Mouse (Mus musculus) midbrain, embryonic 10.5 days (tissue): ENCODE measurements around the gene Zkscan17. TPM values are rescaled to one million over a fixed set of nuclear protein-coding genes. Genes with fewer than 3 reads are reported as not detected.

Experiments used
- DNase-seq: peaks from one replicate; pipeline ENCODE4 v3.0.0-alpha.2; 2017; ENCODE audit warnings: low spot score
- H3K27ac ChIP-seq: fragments of 300-500 bp; sonication (generic); replicated peaks from 2 replicates; pipeline ENCODE4 v1.5.1; 2016; ENCODE audit warnings: mild to moderate bottlenecking
- H3K27me3 ChIP-seq: fragments of 300-500 bp; sonication (generic); 2 replicates; pipeline ENCODE4 v1.6.1; 2016; ENCODE audit warnings: low read depth, mild to moderate bottlenecking; ENCODE audit not compliant: poor library complexity, severe bottlenecking
- H3K36me3 ChIP-seq: fragments of 300-500 bp; sonication (generic); 2 replicates; pipeline ENCODE4 v1.6.1; 2016; ENCODE audit warnings: mild to moderate bottlenecking, moderate library complexity
- H3K4me1 ChIP-seq: fragments of 300-500 bp; sonication (generic); 2 replicates; pipeline ENCODE4 v1.6.1; 2016
- H3K4me3 ChIP-seq: fragments of 300-500 bp; sonication (generic); 2 replicates; pipeline ENCODE4 v1.5.1; 2016; ENCODE audit warnings: mild to moderate bottlenecking, moderate library complexity
- H3K9me3 ChIP-seq: fragments of 300-500 bp; sonication (generic); replicated peaks from 2 replicates; pipeline ENCODE4 v1.6.1; 2016; ENCODE audit warnings: mild to moderate bottlenecking
- WGBS: fragments of 180-500 bp; shearing (Covaris S2); methylation state at CpG from one replicate; pipeline ENCODE4 v1.1.7; 2016; 5-methylcytosine and 5-hydroxymethylcytosine counted together
- polyA plus RNA-seq: library from polyadenylated mRNA; unstranded; fragments of >200 nt; fragmentation: Nextera tagmentation; extraction: Ambion mirVana; gene quantifications from 2 replicates; pipeline ENCODE4 v1.2.1, GENCODE M21; 2016

Gene Zkscan17
- polyA plus RNA-seq, 1 experiment from 2014 or later, result 37.7 TPM

DNA sequence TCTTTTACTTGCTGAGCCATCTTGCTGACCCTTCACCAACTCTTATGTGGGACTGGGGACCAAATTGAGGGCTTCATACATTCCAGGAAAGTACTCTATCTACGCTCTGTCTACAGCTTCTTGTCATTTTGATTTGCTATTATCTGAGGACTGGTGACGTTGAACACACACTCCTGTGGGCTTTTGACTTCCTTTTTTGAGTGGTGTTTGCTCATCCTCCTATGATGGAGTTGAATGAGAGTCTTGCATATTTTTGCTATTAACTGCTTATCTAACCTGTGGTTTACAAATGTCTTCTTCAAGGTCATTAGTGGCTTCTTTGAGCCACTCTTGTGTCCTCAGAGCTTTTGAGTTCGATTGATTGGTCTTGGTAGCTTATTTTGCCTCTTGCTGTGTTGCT, 13.6 kb upstream of the Zkscan17 start:
- Histone ChIP-seq H3K27me3 (no peaks in the 10 kb centered on the region), H3K27ac (no peak overlapping the region), H3K36me3 (no peaks in the 10 kb centered on the region), H3K4me3 (no peak overlapping the region), H3K4me1 (0 out of 2 replicates have a peak, but pooled peaks cover 3% of the 10 kb centered on the region), H3K9me3 (no peaks in the 10 kb centered on the region)
- DNase-seq, result no peak
- 80% methylated on average over 3 of the region's 3 CpGs for WGBS

GRCm38 (mm10) chr11:59538387-59538786, 11.8 kb upstream of the Zkscan17 start:
- DNase-seq, result no peak
- Histone ChIP-seq H3K36me3 (no peaks in the 10 kb centered on the region), H3K27me3 (no peaks in the 10 kb centered on the region), H3K27ac (no peak overlapping the region), H3K4me1 (0 out of 2 replicates have a peak, but pooled peaks cover 3% of the 10 kb centered on the region), H3K4me3 (no peak overlapping the region), H3K9me3 (no peaks in the 10 kb centered on the region)
- WGBS, result 53% methylated on average over 11 of the region's 11 CpGs

- H3K27me3 ChIP-seq, result no peaks in the 10 kb centered on the region
- H3K4me3 ChIP-seq, result no peak overlapping the region
- H3K4me1 ChIP-seq, result 0 out of 2 replicates have a peak, but pooled peaks cover 3% of the 10 kb centered on the region
- DNase-seq, result no peak
- H3K9me3 ChIP-seq, result no peaks in the 10 kb centered on the region
- no peaks in the 10 kb centered on the region for H3K36me3 ChIP-seq
- 74% methylated on average over 16 of the region's 16 CpGs for WGBS
- H3K27ac ChIP-seq, result no peak overlapping the region
These were observed 10.9 kb upstream of the Zkscan17 start for GRCm38 (mm10) chr11:59537218-59538130.

DNA sequence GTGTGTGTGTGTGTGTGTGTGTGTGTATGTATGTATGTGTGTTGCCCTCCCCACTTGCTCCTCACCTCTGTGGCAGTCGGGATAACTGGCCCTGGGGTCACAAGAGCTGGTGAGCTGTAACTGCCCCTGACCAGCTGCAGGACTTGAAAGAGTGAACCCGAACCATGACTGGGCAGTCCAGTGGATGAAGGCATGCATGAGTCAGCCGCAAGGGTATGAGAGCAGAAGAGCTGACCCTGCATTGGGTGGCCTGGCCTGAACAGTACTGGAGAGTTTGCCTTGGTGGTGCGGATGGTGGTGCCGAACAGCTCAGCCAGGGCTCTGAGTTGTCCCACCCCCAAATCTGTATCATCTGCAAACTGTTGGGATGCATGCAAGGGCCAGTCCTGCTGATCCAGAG, 5.0 kb upstream of the Zkscan17 start:
- Histone ChIP-seq H3K27me3 (no peaks in the 10 kb centered on the region), H3K4me1 (peaks cover 7% of the 10 kb centered on the region; the same call in 1 of the 2 replicates), H3K9me3 (no peaks in the 10 kb centered on the region), H3K27ac (no peak overlapping the region), H3K36me3 (no peaks in the 10 kb centered on the region), H3K4me3 (no peak overlapping the region)
- WGBS, result 89% methylated on average over 5 of the region's 5 CpGs
- no peak for DNase-seq

DNA sequence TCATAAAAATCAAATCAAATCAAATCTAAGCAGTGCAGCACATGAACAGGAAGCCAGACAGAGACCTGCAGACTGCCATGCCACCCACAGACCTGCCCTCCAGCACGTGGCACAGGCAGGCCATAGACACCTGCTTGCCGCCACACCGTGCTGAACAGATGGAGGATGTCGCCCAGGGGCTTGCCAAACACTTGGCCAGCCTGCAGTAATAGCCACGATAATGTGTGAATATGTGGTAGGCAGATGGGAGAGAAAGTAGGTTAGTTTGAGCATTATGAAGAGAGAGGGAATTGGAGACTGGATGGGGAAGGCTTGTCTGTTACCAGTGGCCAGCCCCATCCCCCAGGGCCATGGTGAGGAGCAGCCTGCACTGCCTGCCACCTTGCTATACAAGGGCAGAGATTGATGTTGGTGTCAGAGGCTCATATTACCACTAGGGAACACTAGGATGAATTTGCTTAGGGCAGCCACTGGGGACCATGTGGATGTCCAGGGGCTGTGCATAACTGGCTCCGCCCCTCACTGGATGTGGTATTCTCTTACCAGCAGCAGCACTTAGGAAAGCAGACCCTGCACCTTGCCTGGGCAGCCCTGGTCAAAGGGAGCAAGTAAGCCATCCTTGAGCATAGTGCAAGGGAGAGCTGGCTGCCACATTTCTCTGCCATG, 4.5 kb upstream of the Zkscan17 start:
- Histone ChIP-seq H3K4me1 (peaks cover 7% of the 10 kb centered on the region; the same call in 1 of the 2 replicates), H3K36me3 (no peaks in the 10 kb centered on the region), H3K27me3 (no peaks in the 10 kb centered on the region), H3K9me3 (no peaks in the 10 kb centered on the region), H3K27ac (no peak overlapping the region), H3K4me3 (no peak overlapping the region)
- no peak for DNase-seq
- 87% methylated on average over 6 of the region's 6 CpGs for WGBS

DNA sequence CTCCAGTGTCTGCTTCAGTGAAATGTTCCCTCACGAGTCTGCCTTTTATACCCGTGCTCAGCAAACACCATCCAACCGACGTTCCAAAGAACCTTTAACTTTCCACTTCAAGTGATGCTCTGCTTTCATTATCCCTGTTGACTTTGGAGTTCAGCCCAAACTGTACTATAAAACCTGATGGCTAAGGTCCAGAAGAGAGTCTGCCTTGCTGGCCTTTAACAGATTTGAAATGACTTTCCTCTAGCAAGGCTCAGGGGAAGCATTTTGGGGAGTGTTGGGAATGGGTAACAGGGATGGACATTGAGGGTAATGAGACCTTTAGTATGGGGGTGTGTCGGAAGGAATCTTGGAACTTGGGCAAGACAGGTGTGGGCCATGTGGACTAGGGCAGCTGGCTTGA, 3.7 kb upstream of the Zkscan17 start:
- Histone ChIP-seq H3K27me3 (no peaks in the 10 kb centered on the region), H3K4me3 (no peak overlapping the region), H3K36me3 (no peaks in the 10 kb centered on the region), H3K4me1 (peaks cover 7% of the 10 kb centered on the region; the same call in 1 of the 2 replicates), H3K27ac (no peak overlapping the region), H3K9me3 (no peaks in the 10 kb centered on the region)
- WGBS, result 94% methylated on average over 5 of the region's 5 CpGs
- DNase-seq, result no peak

DNA sequence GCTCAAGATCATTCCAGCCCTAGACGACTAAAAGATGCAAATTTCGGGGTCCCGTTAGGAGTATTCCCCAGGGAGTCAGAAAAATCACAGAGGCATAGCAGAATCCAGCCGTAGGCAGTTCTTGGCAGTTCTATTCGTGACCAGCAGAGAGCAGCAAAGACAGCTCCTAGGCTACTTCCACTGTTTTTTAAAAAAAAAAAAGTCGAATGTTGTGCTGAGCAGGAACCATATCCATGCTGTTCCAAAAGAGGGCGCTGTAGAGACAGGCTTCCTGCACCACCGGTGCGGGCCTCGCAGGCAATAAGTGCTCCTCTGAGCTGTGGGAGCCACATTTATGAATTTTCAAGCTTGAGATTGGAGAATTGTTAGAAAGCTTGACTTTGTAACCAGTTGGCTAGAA, 1.3 kb downstream of the Zkscan17 start:
- H3K27ac ChIP-seq, result no peak overlapping the region
- no peaks in the 10 kb centered on the region for H3K4me1 ChIP-seq
- peak; percentile 59 for DNase-seq
- peaks cover 4% of the 10 kb centered on the region; the same call in 1 of the 2 replicates for H3K9me3 ChIP-seq
- H3K4me3 ChIP-seq, result no peak overlapping the region
- no peaks in the 10 kb centered on the region for H3K36me3 ChIP-seq
- 16% methylated on average over 10 of the region's 10 CpGs for WGBS
- H3K27me3 ChIP-seq, result no peaks in the 10 kb centered on the region

- WGBS, result 100% methylated on average over 2 of the region's 2 CpGs
These were observed 2.4 kb downstream of the Zkscan17 start for GRCm38 (mm10) chr11:59524150-59524549.

DNA sequence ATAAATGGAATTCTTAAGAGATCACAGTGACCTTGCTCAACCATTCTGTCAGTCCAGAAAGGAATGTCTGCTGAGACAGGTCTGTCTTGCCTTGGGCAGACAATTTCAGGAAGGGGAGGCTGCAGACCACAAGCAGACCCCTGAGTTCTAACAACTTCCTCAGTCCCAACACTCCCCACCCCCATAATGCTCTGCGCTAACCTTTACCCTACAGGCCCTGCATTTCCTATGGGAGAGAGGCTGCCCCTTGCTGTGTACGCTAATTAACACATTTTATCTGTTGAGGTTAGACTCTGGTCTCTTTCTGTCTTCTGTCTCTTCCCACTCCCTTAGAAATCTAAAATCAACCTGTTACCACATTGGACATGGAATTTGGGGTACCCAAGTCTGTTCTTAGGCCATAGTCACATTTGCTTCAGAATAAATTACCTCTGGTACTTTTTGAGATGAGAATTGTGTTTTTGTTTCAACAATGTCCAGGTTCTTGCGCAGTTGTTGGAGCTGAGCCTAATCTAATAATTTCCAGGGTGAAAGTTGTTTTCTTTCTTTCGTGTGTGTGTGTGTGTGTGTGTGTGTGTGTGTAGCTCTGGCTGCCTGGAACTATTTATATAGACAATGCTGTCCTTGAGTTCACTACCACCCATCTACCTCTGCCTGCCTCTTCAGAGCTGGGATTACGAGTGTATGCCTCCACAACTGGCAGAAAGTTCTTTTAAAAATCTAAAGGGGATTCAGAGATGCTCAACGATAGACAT, 6.6 kb downstream of the Zkscan17 start:
- no peak for DNase-seq
- Histone ChIP-seq H3K4me1 (0 out of 2 replicates have a peak, but pooled peaks cover 3% of the 10 kb centered on the region), H3K27me3 (no peaks in the 10 kb centered on the region), H3K27ac (no peak overlapping the region), H3K36me3 (no peaks in the 10 kb centered on the region), H3K9me3 (peaks cover 4% of the 10 kb centered on the region; the same call in 1 of the 2 replicates), H3K4me3 (no peak overlapping the region)
- WGBS, result 84% methylated on average over 6 of the region's 6 CpGs

More at GRCm38 (mm10) chr11:59524150-59524549, 2.4 kb downstream of the Zkscan17 start:
- Histone ChIP-seq H3K36me3 (no peaks in the 10 kb centered on the region), H3K27ac (no peak overlapping the region), H3K27me3 (no peaks in the 10 kb centered on the region), H3K9me3 (peaks cover 4% of the 10 kb centered on the region; the same call in 1 of the 2 replicates), H3K4me1 (0 out of 2 replicates have a peak, but pooled peaks cover 3% of the 10 kb centered on the region), H3K4me3 (no peak overlapping the region)
- DNase-seq, result no peak

GRCm38 (mm10) chr11:59518226-59518625, 8.3 kb downstream of the Zkscan17 start:
- no peak overlapping the region for H3K4me3 ChIP-seq
- 74% methylated on average over 10 of the region's 10 CpGs for WGBS

DNA sequence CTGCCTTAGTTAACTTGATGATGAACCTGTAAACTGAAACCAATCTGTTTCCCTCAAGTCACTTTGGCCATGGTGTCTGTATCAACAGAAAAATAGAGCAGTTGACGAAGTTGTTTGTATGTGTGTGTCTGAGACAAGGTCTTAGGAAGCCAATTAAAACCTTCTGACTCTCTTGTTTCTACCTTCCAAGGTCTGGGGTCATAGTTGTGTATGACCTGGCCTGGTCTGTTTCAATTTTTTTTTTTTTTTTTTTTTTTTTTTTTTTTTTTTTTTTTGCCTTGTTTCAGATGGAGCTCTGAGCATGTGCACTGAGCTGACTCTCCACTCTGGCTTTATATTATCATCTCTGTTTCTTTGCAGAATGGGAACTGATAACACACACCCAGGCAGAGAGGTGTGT, 9.1 kb downstream of the Zkscan17 start:
- no peak overlapping the region for H3K27ac ChIP-seq
- 0 out of 2 replicates have a peak, but pooled peaks cover 3% of the 10 kb centered on the region for H3K4me1 ChIP-seq
- WGBS, result 89% methylated on average over 1 of the region's 1 CpGs
- H3K9me3 ChIP-seq, result no peaks in the 10 kb centered on the region
- H3K36me3 ChIP-seq, result no peaks in the 10 kb centered on the region
- DNase-seq, result no peak
- H3K4me3 ChIP-seq, result no peak overlapping the region
- H3K27me3 ChIP-seq, result no peaks in the 10 kb centered on the region

More at GRCm38 (mm10) chr11:59518226-59518625, 8.3 kb downstream of the Zkscan17 start:
- H3K9me3 ChIP-seq, result no peaks in the 10 kb centered on the region
- 0 out of 2 replicates have a peak, but pooled peaks cover 3% of the 10 kb centered on the region for H3K4me1 ChIP-seq
- H3K36me3 ChIP-seq, result no peaks in the 10 kb centered on the region
- no peak for DNase-seq
- no peaks in the 10 kb centered on the region for H3K27me3 ChIP-seq
- H3K27ac ChIP-seq, result no peak overlapping the region

- Histone ChIP-seq H3K27ac (no peak overlapping the region), H3K4me1 (0 out of 2 replicates have a peak, but pooled peaks cover 2% of the 10 kb centered on the region), H3K27me3 (no peaks in the 10 kb centered on the region), H3K36me3 (peaks cover 19% of the 10 kb centered on the region), H3K4me3 (no peak overlapping the region), H3K9me3 (no peaks in the 10 kb centered on the region)
- WGBS, result 80% methylated on average over 3 of the region's 3 CpGs
- DNase-seq, result no peak
These were observed 11.8 kb downstream of the Zkscan17 start for GRCm38 (mm10) chr11:59514789-59515188.
